Mouse (Mus musculus): ENCODE measurements at regions not wholly inside any gene's neighbourhood (a gene's known extent, or its start where the extent isn't known, plus 50 kb on each side); places are given as distances from the start of the nearest gene placed in this dataset.

GRCm38 (mm10) chr6:51027296-51027695 is 373.1 kb upstream of the Npvf start:
- no peaks in the 10 kb centered on the region for H3K4me1 ChIP-seq (ENCODE audit: control insufficient read depth, insufficient read depth, low read length)
- H3K27me3 ChIP-seq (replicated peaks; ENCODE audit: control insufficient read depth, insufficient read depth, low read length) = no peaks in the 10 kb centered on the region
- no peak overlapping the region for H3K4me3 ChIP-seq (ENCODE audit: insufficient read depth, low read depth, low read length)
- H3K27ac ChIP-seq (ENCODE audit: insufficient read depth, low read depth, low read length) = no peak overlapping the region
- no peak for DNase-seq
- WGBS = 91% methylated on average over 2 of the region's 2 CpGs
- H3K36me3 ChIP-seq (ENCODE audit: control insufficient read depth, insufficient read depth, low read length) = no peaks in the 10 kb centered on the region
- TF ChIP-seq POLR2A (IDR thresholded peaks at IDR 0.05; ENCODE audit: low read depth, low read length) (no peak), CTCF (conservative IDR thresholded peaks at IDR 0.05; ENCODE audit: insufficient read depth, insufficient read length, low read depth, low read length) (no peak)

DNA sequence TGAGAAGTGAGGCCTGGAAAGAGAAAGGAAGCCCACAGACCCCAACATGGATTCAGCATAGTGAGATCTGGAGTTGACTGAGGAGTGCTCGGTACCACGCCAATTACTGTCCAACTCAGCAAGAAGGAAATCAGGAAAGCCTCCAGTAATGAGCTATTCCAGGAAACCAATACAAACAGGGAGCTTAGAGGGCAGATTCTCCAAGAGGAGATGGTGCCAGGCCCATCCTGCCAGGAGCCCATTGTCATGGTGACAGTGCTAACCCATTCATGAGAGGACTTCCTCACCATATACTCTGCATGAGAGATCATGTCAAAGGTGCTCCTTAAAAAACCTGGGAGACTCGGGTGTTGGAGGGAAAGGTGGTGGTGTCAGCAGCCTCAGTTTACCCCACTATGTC is 375.3 kb upstream of the Npvf start:
- no peak for TF ChIP-seq CTCF (conservative IDR thresholded peaks at IDR 0.05; ENCODE audit: insufficient read depth, insufficient read length, low read depth, low read length)
- TF ChIP-seq POLR2A (IDR thresholded peaks at IDR 0.05; ENCODE audit: low read depth, low read length) = no peak
- Histone ChIP-seq H3K36me3 (ENCODE audit: control insufficient read depth, insufficient read depth, low read length) (no peaks in the 10 kb centered on the region), H3K27ac (ENCODE audit: insufficient read depth, low read depth, low read length) (no peak overlapping the region), H3K4me1 (ENCODE audit: control insufficient read depth, insufficient read depth, low read length) (no peaks in the 10 kb centered on the region), H3K27me3 (replicated peaks; ENCODE audit: control insufficient read depth, insufficient read depth, low read length) (no peaks in the 10 kb centered on the region), H3K4me3 (ENCODE audit: insufficient read depth, low read depth, low read length) (no peak overlapping the region)
- WGBS = 72% methylated on average over 3 of the region's 3 CpGs
- DNase-seq = no peak

DNA sequence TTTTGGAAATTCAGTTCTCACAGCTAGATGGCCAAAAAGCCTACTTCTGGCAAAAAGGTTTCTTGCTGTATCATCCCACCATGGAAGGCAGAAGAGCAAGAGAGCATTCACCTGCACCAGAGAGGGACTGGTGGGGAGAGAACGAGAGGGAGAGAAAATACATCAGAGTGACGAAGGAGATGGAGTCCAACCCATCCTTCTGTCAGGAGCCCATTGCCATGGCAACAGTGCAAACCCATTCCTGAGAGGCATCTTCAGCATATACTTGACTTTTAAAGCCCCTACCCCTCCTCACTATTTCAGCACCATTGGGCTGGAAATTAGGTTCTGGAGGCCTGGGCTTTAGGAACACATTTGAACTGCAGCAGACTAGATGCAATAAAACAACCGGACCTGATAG is 375.7 kb upstream of the Npvf start:
- H3K27ac ChIP-seq (ENCODE audit: insufficient read depth, low read depth, low read length) = no peak overlapping the region
- H3K4me3 ChIP-seq (ENCODE audit: insufficient read depth, low read depth, low read length) = no peak overlapping the region
- no peak for TF ChIP-seq CTCF (conservative IDR thresholded peaks at IDR 0.05; ENCODE audit: insufficient read depth, insufficient read length, low read depth, low read length)
- TF ChIP-seq POLR2A (IDR thresholded peaks at IDR 0.05; ENCODE audit: low read depth, low read length) = no peak
- H3K36me3 ChIP-seq (ENCODE audit: control insufficient read depth, insufficient read depth, low read length) = no peaks in the 10 kb centered on the region
- no peaks in the 10 kb centered on the region for H3K27me3 ChIP-seq (replicated peaks; ENCODE audit: control insufficient read depth, insufficient read depth, low read length)
- WGBS = 85% methylated on average over 3 of the region's 3 CpGs
- no peaks in the 10 kb centered on the region for H3K4me1 ChIP-seq (ENCODE audit: control insufficient read depth, insufficient read depth, low read length)
- no peak for DNase-seq

GRCm38 (mm10) chr6:51033835-51034234 is 379.6 kb upstream of the Npvf start:
- no peak for DNase-seq
- TF ChIP-seq CTCF (conservative IDR thresholded peaks at IDR 0.05; ENCODE audit: insufficient read depth, insufficient read length, low read depth, low read length) (no peak), POLR2A (IDR thresholded peaks at IDR 0.05; ENCODE audit: low read depth, low read length) (no peak)
- Histone ChIP-seq H3K27ac (ENCODE audit: insufficient read depth, low read depth, low read length) (no peak overlapping the region), H3K4me1 (ENCODE audit: control insufficient read depth, insufficient read depth, low read length) (no peaks in the 10 kb centered on the region; the same call in 1 of the 2 replicates), H3K36me3 (ENCODE audit: control insufficient read depth, insufficient read depth, low read length) (no peaks in the 10 kb centered on the region), H3K27me3 (replicated peaks; ENCODE audit: control insufficient read depth, insufficient read depth, low read length) (no peaks in the 10 kb centered on the region), H3K4me3 (ENCODE audit: insufficient read depth, low read depth, low read length) (no peak overlapping the region)
- WGBS = 83% methylated on average over 6 of the region's 6 CpGs

GRCm38 (mm10) chr6:51036074-51036473 is 381.8 kb upstream of the Npvf start:
- Histone ChIP-seq H3K27ac (ENCODE audit: insufficient read depth, low read depth, low read length) (no peak overlapping the region), H3K4me3 (ENCODE audit: insufficient read depth, low read depth, low read length) (no peak overlapping the region), H3K36me3 (ENCODE audit: control insufficient read depth, insufficient read depth, low read length) (no peaks in the 10 kb centered on the region), H3K4me1 (ENCODE audit: control insufficient read depth, insufficient read depth, low read length) (no peaks in the 10 kb centered on the region; the same call in 1 of the 2 replicates), H3K27me3 (replicated peaks; ENCODE audit: control insufficient read depth, insufficient read depth, low read length) (no peaks in the 10 kb centered on the region)
- 61% methylated on average over 4 of the region's 4 CpGs for WGBS
- no peak for TF ChIP-seq POLR2A (IDR thresholded peaks at IDR 0.05; ENCODE audit: low read depth, low read length)
- TF ChIP-seq CTCF (conservative IDR thresholded peaks at IDR 0.05; ENCODE audit: insufficient read depth, insufficient read length, low read depth, low read length) = no peak
- DNase-seq = no peak

DNA sequence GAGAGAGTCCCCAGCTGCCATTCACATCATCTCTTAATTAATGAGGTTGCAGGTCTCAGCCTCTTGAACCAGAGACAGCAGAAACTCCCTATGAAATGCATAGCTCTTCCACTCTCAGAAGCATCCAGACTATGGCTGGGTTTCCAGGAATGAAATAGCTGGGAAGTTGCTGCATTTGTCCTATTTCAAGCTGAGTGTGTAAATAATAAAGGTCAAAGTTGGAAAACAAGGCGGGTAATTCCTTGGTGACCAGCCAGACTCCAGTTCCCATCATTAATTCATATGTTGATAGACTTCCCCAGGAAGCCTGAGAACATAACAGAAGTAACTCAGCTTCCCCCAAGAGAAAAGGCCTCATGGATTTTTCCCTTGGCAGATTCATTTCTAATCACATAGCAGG is 382.3 kb upstream of the Npvf start:
- Histone ChIP-seq H3K27me3 (replicated peaks; ENCODE audit: control insufficient read depth, insufficient read depth, low read length) (no peaks in the 10 kb centered on the region), H3K4me1 (ENCODE audit: control insufficient read depth, insufficient read depth, low read length) (no peaks in the 10 kb centered on the region; the same call in 1 of the 2 replicates), H3K4me3 (ENCODE audit: insufficient read depth, low read depth, low read length) (no peak overlapping the region), H3K27ac (ENCODE audit: insufficient read depth, low read depth, low read length) (no peak overlapping the region; the same call in 1 of the 2 replicates), H3K36me3 (ENCODE audit: control insufficient read depth, insufficient read depth, low read length) (no peaks in the 10 kb centered on the region)
- peak; percentile 69 for DNase-seq
- WGBS = 37% methylated on average over 1 of the region's 1 CpGs
- TF ChIP-seq CTCF (conservative IDR thresholded peaks at IDR 0.05; ENCODE audit: insufficient read depth, insufficient read length, low read depth, low read length) (no peak), POLR2A (IDR thresholded peaks at IDR 0.05; ENCODE audit: low read depth, low read length) (no peak)

DNA sequence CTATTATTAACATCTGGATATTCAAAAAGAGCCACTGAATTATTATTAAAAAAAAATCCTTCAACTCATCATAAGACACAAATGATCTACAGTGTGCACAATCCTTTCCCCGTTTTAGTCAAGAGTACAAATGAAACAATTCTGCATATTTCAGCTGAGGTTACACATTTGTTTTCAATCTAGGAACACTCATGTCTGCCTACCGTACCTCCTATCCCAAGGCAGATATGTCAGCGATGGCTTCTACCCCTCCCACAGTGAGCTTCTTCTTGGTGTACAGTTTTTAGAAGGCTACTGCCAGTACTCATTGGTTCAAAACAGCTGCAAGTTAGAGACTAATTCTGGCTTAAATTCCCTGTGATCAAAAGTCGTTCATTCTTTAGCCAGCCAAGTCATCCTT is 382.7 kb upstream of the Npvf start:
- Histone ChIP-seq H3K4me3 (ENCODE audit: insufficient read depth, low read depth, low read length) (no peak overlapping the region), H3K27me3 (replicated peaks; ENCODE audit: control insufficient read depth, insufficient read depth, low read length) (no peaks in the 10 kb centered on the region), H3K27ac (ENCODE audit: insufficient read depth, low read depth, low read length) (no peak overlapping the region), H3K36me3 (ENCODE audit: control insufficient read depth, insufficient read depth, low read length) (no peaks in the 10 kb centered on the region), H3K4me1 (ENCODE audit: control insufficient read depth, insufficient read depth, low read length) (no peaks in the 10 kb centered on the region; the same call in 1 of the 2 replicates)
- 61% methylated on average over 4 of the region's 4 CpGs for WGBS
- no peak for TF ChIP-seq POLR2A (IDR thresholded peaks at IDR 0.05; ENCODE audit: low read depth, low read length)
- TF ChIP-seq CTCF (conservative IDR thresholded peaks at IDR 0.05; ENCODE audit: insufficient read depth, insufficient read length, low read depth, low read length) = no peak
- no peak for DNase-seq

Data from kidney, adult 2 months (tissue).